Mouse (Mus musculus) hindbrain, embryonic 14.5 days (tissue): ENCODE results near the gene 2210016L21Rik. TPM values are rescaled to one million over a fixed set of nuclear protein-coding genes. Genes with fewer than 3 reads are reported as not detected.
"Not testable (repeated sequence)": the region's sequence is repeated elsewhere in the genome, so short reads cannot be mapped to it uniquely, and the experiment has no call there.

ENCODE experiments used
- ATAC-seq: fragments of 200-750 bp; cut with Nextera tagmentation; 2 replicates; pipeline ENCODE4 v1.8.0; 2017; ENCODE audit warnings: moderate number of reproducible peaks, mild to moderate bottlenecking, moderate TSS enrichment, moderate library complexity; ENCODE audit not compliant: low FRiP score
- DNase-seq: peaks from one replicate; pipeline ENCODE4 v3.0.0-alpha.2; 2015; ENCODE audit warnings: low spot score
- H3K27ac ChIP-seq: fragments of 300-500 bp; sonication (generic); 2 replicates; pipeline ENCODE4 v1.5.1; 2014; ENCODE audit warnings: mild to moderate bottlenecking, moderate library complexity
- H3K27me3 ChIP-seq: fragments of 300-500 bp; sonication (generic); 2 replicates; pipeline ENCODE4 v1.6.1; 2014; ENCODE audit warnings: mild to moderate bottlenecking, low read length, mixed read lengths; ENCODE audit not compliant: control insufficient read depth, insufficient read depth
- H3K36me3 ChIP-seq: fragments of 300-500 bp; sonication (generic); replicated peaks from 2 replicates; pipeline ENCODE4 v1.6.1; 2014; ENCODE audit not compliant: control insufficient read depth, insufficient read depth
- H3K4me1 ChIP-seq: fragments of 300-500 bp; sonication (generic); replicated peaks from 2 replicates; pipeline ENCODE4 v1.6.1; 2014; ENCODE audit warnings: antibody characterized with exemption, low read length, mixed read lengths; ENCODE audit not compliant: control insufficient read depth, insufficient read depth
- H3K4me2 ChIP-seq: fragments of 300-500 bp; sonication (generic); replicated peaks from 2 replicates; pipeline ENCODE4 v1.6.1; 2014; ENCODE audit warnings: mild to moderate bottlenecking, moderate library complexity
- H3K4me3 ChIP-seq: fragments of 300-500 bp; sonication (generic); replicated peaks from 2 replicates; pipeline ENCODE4 v1.5.1; 2014; ENCODE audit warnings: mild to moderate bottlenecking, low read length
- H3K9ac ChIP-seq: fragments of 300-500 bp; sonication (generic); 2 replicates; pipeline ENCODE4 v1.6.1; 2014
- H3K9me3 ChIP-seq: fragments of 300-500 bp; sonication (generic); 2 replicates; pipeline ENCODE4 v1.6.1; 2016; ENCODE audit warnings: low read length; ENCODE audit not compliant: control insufficient read depth
- WGBS: fragments of 180-500 bp; shearing (Covaris S2); extraction: QIAGEN DNeasy Blood & Tissue Kit; methylation state at CpG from one replicate; pipeline ENCODE4 v1.1.7; 2014; 5-methylcytosine and 5-hydroxymethylcytosine counted together
- polyA plus RNA-seq: library from polyadenylated mRNA; unstranded; fragments of >200 nt; fragmentation: Nextera tagmentation; extraction: Ambion mirVana; gene quantifications from 2 replicates; pipeline ENCODE4 v1.2.1, GENCODE M21; 2014

2210016L21Rik gene
- polyA plus RNA-seq, 1 experiment from 2014 or later: 135 TPM

GRCm38 (mm10) chr5:114933206-114933605, 8.8 kb upstream of the 2210016L21Rik start:
- Histone ChIP-seq H3K9me3 (no peaks in the 10 kb centered on the region), H3K4me1 (no peaks in the 10 kb centered on the region), H3K4me2 (no peak overlapping the region), H3K27ac (no peak overlapping the region), H3K4me3 (no peak overlapping the region), H3K27me3 (no peaks in the 10 kb centered on the region), H3K36me3 (no peaks in the 10 kb centered on the region), H3K9ac (no peak overlapping the region)
- DNase-seq: no peak
- 86% methylated on average over 8 of the region's 8 CpGs for WGBS
- ATAC-seq: no peak

- Histone ChIP-seq H3K4me3 (no peak overlapping the region), H3K27ac (no peak overlapping the region), H3K4me2 (no peak overlapping the region), H3K36me3 (no peaks in the 10 kb centered on the region), H3K27me3 (no peaks in the 10 kb centered on the region), H3K9ac (no peak overlapping the region), H3K4me1 (no peaks in the 10 kb centered on the region), H3K9me3 (no peaks in the 10 kb centered on the region)
- WGBS: 15% methylated on average over 3 of the region's 3 CpGs
- no peak for DNase-seq
- no peak for ATAC-seq
These were observed 6.1 kb upstream of the 2210016L21Rik start for GRCm38 (mm10) chr5:114935838-114936237.

DNA sequence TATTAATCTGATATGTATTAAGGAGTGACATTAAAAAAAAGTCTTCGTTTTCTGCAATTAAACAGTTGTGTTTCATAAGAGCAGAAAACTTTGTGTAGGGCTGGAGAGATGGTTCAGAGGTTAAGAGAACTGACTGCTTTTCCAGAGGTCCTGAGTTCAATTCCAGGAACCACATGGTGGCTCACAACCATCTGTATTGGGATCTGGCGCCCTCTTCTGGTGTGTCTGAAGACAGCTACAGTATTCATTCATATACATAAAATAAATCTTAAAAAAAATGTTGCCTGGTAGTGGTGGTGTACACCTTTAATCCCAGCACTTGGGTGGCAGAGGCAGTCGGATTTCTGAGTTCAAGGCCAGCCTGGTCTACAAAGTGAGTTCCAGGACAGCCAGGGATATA, 820 bp upstream of the 2210016L21Rik start:
- not testable (repeated sequence) for H3K9ac ChIP-seq, H3K27me3 ChIP-seq, H3K27ac ChIP-seq, DNase-seq, H3K36me3 ChIP-seq, H3K4me1 ChIP-seq, ATAC-seq, H3K4me3 ChIP-seq, H3K9me3 ChIP-seq
- WGBS: 56% methylated on average over 3 of the region's 3 CpGs
- H3K4me2 ChIP-seq: peak overlapping the region; percentile 75; the same call in 1 of the 2 replicates

- Histone ChIP-seq H3K9ac (peak overlapping the region; percentile 92), H3K36me3 (peaks cover 22% of the 10 kb centered on the region), H3K4me3 (peak overlapping the region; percentile 80), H3K4me1 (0 out of 2 replicates have a peak, but pooled peaks cover 5% of the 10 kb centered on the region), H3K27ac (peak overlapping the region; percentile 87), H3K4me2 (peak overlapping the region; percentile 75), H3K27me3 (no peaks in the 10 kb centered on the region), H3K9me3 (no peaks in the 10 kb centered on the region)
- ATAC-seq (no peak), DNase-seq (no peak)
- whole genome bisulfite sequencing: 32% methylated on average over 4 of the region's 4 CpGs
These were observed 790 bp downstream of the 2210016L21Rik start for GRCm38 (mm10) chr5:114942766-114943130.

GRCm38 (mm10) chr5:114945072-114945471, 3.1 kb downstream of the 2210016L21Rik start:
- peaks cover 43% of the 10 kb centered on the region for H3K36me3 ChIP-seq
- DNase-seq: no peak
- WGBS: 95% methylated on average over 10 of the region's 10 CpGs

GRCm38 (mm10) chr5:114948891-114949290, 6.9 kb downstream of the 2210016L21Rik start:
- 56% methylated on average over 6 of the region's 6 CpGs for WGBS
- no peak overlapping the region for H3K4me3 ChIP-seq
- no peaks in the 10 kb centered on the region for H3K9me3 ChIP-seq
- no peak overlapping the region for H3K27ac ChIP-seq
- no peak overlapping the region for H3K9ac ChIP-seq
- no peaks in the 10 kb centered on the region for H3K27me3 ChIP-seq
- no peaks in the 10 kb centered on the region for H3K4me1 ChIP-seq
- DNase-seq (peak; percentile 63), ATAC-seq (no peak)
- peaks cover 47% of the 10 kb centered on the region for H3K36me3 ChIP-seq
- no peak overlapping the region for H3K4me2 ChIP-seq

More at GRCm38 (mm10) chr5:114945072-114945471, 3.1 kb downstream of the 2210016L21Rik start:
- no peak for ATAC-seq
- Histone ChIP-seq H3K27me3 (no peaks in the 10 kb centered on the region), H3K27ac (no peak overlapping the region), H3K4me1 (0 out of 2 replicates have a peak, but pooled peaks cover 5% of the 10 kb centered on the region), H3K4me2 (no peak overlapping the region), H3K9ac (no peak overlapping the region), H3K4me3 (no peak overlapping the region), H3K9me3 (no peaks in the 10 kb centered on the region)

DNA sequence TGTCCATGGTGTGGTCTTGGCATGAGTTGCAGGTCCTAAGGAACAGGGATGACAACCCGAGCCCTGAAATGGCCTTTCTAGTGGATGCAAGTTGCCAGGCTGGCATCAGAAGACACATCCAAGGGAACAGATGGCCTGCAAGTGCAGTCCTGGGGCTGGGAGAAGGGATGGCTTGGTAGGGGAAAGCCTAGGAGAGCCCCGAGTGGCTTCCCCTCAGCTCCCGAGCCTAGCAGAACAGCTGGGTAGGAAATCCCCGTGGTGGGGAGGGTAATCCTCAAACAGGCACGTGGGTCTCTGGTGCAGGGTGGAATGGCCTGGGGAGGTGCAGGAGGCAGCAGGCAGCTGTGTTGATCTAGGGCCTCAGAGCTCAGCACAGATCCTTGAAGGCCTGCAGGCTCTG, 7.4 kb downstream of the 2210016L21Rik start:
- WGBS: 55% methylated on average over 5 of the region's 5 CpGs
- Histone ChIP-seq H3K27ac (no peak overlapping the region), H3K4me1 (no peaks in the 10 kb centered on the region), H3K4me3 (no peak overlapping the region), H3K9ac (no peak overlapping the region), H3K27me3 (no peaks in the 10 kb centered on the region), H3K4me2 (no peak overlapping the region), H3K36me3 (peaks cover 47% of the 10 kb centered on the region), H3K9me3 (no peaks in the 10 kb centered on the region)
- ATAC-seq (no peak), DNase-seq (no peak)

GRCm38 (mm10) chr5:114949812-114950211, 7.9 kb downstream of the 2210016L21Rik start:
- H3K4me2 ChIP-seq: no peak overlapping the region
- no peaks in the 10 kb centered on the region for H3K9me3 ChIP-seq
- ATAC-seq (no peak), DNase-seq (no peak)
- peaks cover 47% of the 10 kb centered on the region for H3K36me3 ChIP-seq
- H3K9ac ChIP-seq: no peak overlapping the region
- no peaks in the 10 kb centered on the region for H3K27me3 ChIP-seq
- WGBS: 67% methylated on average over 9 of the region's 9 CpGs
- H3K4me1 ChIP-seq: no peaks in the 10 kb centered on the region
- H3K27ac ChIP-seq: no peak overlapping the region
- H3K4me3 ChIP-seq: no peak overlapping the region

DNA sequence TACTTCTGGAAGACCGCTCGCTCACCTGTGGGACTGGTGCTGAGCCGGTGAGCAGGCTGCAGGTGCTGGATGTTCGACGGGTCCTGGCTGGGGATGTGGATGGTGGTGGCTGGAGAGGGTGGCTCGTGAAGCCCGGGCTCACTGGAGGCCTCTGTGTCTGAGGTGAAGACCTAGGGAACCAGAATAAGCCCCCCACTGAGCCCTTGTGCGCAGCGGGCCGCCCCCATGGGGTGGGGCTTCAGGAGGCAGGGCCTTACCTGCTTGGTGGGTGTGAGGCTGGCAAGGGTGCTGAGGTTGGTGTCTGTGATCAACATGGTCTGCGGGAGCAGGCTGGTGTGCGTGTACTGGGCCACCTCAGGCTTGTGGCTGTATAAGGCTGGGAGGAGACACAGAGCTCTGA, 8.7 kb downstream of the 2210016L21Rik start:
- 69% methylated on average over 12 of the region's 12 CpGs for WGBS
- no peak overlapping the region for H3K4me2 ChIP-seq
- H3K36me3 ChIP-seq: peaks cover 45% of the 10 kb centered on the region
- DNase-seq: no peak
- no peak overlapping the region for H3K27ac ChIP-seq
- no peak overlapping the region for H3K9ac ChIP-seq
- no peak overlapping the region for H3K4me3 ChIP-seq
- H3K9me3 ChIP-seq: no peaks in the 10 kb centered on the region
- H3K27me3 ChIP-seq: no peaks in the 10 kb centered on the region
- ATAC-seq: no peak
- no peaks in the 10 kb centered on the region for H3K4me1 ChIP-seq

GRCm38 (mm10) chr5:114951279-114951880, 9.4 kb downstream of the 2210016L21Rik start:
- H3K9ac ChIP-seq: no peak overlapping the region
- no peak overlapping the region for H3K4me3 ChIP-seq
- DNase-seq: no peak
- no peaks in the 10 kb centered on the region for H3K9me3 ChIP-seq
- no peak overlapping the region for H3K27ac ChIP-seq
- H3K4me1 ChIP-seq: no peaks in the 10 kb centered on the region
- peaks cover 38% of the 10 kb centered on the region for H3K36me3 ChIP-seq
- H3K4me2 ChIP-seq: no peak overlapping the region
- ATAC-seq: peak; percentile 19; the same call in 1 of the 2 replicates
- no peaks in the 10 kb centered on the region for H3K27me3 ChIP-seq
- 85% methylated on average over 21 of the region's 21 CpGs for WGBS
